Mouse (Mus musculus): Measurements from ENCODE around the gene Rreb1.

Gene Rreb1

DNA sequence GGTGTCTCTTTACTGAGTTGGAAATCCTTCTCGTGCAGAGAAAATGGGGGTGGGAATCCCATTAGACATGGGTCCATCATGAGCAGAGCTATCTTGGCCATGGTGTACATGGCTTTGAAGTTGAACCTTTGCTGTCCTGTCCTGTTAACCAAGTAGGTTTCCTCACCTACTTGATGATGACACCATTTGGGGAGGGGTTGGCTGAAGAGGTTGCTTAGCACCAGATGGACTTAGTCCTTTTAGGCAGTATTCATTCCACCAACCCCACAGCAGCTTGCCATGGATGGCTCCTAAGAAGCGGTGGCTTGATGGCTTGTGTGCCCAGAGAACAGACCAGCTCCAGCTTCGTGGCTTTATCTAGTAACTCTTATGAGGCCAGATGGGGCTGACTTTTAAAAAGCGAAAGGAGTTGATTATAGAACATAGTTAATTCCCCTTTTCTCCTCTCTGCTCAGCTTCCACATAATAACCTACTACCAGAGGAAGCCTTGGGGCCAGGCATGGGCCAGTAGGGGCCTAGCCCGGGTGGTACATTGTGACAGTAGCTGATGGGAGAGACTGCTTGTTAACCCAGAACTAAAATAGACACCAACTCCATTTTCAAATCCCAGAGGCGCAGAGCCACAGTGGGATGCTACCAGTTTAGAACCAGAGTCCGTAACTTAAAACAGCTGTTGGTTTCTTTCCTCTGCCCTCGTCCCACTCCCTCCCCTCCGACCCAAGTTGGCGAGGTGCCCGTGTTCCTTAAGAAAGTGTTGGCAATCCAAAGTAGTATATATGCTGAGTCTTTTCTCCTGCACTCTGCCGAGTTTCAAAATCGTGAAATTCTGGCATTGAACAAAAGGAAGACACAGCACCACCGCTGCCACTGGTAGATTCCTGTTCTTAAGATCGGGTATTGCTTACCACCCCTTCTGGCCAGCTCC, 140.4 kb downstream of the Rreb1 start:
- no peak for DNase-seq (ENCODE audit: low read depth, low spot score)

DNA sequence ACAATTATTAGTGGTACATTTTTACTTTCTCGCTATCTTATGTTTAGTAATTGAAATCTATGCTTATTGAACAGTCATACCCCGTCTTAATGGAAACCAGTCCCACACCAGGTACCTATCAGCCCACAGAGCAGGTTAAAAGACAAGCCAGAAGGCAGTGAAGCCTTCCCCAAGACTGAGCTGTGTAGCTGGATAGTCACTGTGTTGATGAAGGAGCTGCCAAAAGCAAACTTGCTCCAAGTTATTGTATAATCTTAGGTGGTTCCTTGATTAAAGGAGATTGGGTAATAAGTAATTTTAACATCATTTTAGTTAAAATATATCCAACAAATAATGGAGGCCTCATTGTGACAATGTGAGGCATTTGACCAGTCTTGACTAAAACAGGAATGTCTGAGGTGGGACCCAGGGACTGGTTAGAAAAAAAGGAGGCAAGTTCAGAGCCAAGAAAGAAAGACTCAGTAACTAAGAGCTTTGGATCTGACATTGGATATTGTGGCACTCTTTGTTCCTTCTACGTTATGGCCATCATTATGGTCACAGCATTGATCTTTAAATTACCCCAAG, 141.6 kb downstream of the Rreb1 start:
- no peak for DNase-seq (ENCODE audit: low read depth, low spot score)

DNA sequence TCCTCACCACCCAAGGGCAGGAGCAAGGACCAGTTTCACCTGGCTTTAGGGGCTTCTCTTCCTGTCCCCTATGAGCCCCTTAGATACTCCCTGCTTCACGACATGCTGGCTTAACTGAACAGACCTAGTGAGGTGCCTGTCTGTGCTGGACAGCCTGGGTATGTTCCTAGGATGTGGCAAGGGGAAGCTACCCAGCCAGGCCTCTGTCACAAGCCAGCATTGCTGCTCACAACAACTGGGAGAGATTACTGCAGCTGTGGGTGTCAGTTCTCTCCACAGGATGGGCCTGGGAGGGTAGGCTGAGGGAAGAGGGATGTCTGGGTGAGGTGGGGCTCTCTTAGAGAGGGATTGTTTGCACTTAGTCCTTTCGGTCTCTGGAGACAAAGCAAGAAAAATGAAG, 142.5 kb downstream of the Rreb1 start:
- DNase-seq (ENCODE audit: low read depth, low spot score) = no peak

DNA sequence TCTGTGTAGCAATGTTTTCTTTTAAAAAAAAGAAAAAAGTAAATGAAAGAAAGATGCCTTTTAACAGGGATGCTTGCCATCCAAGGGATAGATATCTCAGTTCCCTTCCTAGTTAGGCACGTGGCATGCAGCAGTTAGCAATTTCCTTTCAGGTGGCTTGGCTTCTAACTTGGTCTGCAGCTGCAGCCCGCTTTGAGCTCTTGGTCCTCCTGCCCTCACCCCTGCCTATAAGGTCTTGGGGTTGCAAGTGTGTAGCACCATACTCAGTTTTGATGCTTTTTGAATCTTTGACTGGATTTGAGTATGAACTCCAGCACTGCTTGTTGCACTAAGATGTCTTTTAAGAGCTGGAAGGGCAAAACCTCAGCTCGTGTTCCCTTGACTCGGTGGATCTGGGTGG, 144.9 kb downstream of the Rreb1 start:
- no peak for DNase-seq (ENCODE audit: low read depth, low spot score)

DNA sequence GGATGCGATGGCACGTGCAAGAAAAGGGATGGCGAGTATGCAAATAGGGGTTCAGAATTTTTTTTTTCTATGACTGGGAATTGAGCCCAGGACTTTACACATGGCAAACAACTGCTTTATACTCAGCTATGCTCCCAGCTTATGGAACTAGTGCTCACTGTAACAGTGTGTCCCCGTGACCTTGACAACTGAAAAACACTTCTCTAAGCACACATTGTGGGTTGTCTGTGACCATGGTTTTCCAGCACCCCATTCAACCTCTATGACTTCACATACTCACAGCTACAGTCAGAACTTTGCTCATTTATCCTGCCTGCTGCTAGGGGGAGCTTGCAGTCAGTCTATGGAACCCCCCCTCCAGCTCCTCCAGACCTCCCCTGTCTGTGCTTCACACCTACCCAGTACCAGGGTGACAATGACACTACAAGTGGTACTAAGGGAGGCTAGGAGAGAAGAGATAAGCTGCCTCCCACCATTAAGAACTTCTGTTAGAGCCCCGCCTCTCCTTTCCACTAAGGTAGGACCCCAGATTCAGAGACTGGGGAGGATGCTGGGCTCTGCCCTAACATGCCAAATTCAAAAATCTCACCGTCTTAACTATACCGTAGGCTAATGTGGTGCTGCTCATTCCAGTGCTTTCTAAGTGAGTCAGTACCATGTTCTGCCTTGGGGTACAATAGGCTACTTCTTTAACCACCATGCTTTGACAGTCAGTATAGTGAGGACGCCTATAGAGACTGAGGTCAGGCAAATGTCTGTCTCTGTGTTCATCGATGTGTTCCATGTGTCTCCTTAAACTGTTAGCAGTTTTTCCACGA, 145.7 kb downstream of the Rreb1 start:
- DNase-seq (ENCODE audit: low read depth, low spot score) = no peak

DNA sequence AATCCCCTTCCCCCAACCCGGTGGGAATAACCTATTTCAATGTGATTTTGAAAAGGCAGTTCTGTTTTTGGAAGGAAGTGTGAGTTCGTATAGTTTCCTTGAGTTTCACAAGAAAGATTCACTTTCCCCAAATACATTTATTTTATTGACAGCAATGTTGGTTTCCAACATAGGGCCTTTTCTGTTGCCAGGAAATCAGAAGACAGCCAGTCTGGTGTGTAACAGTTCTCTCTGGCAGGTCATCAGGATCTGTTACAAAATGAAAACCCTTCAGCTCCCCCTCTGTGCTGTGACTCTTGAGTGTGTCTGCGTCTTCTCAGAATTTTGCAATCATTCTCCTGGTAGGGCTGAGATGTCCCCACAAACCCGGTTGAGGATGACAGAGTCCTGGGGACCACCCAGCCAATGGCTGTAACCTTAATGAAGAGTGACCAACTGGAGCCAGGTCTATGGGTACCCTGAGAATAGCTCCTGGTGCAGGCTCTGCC, 146.3 kb downstream of the Rreb1 start:
- DNase-seq (ENCODE audit: low read depth, low spot score) = no peak

DNA sequence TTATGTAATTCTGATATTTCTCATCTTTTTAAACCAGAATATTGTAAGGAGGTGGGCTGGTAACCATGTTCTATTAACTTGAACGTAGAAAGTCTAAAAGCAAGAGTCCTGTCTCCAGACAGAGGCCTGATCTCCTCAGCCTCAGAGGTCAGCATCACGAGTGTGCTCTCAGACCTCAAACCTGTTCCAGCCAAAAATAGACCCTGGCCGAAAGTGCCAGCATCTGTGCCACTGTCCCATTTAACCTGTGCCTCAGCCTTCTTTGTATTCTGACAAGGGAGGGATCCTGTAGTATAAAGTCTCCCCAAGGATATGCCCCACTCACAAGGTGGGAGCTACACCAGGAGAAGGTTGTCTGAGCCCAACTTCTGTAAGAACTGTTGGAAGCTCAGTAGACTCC, 148.2 kb downstream of the Rreb1 start:
- no peak for DNase-seq (ENCODE audit: low read depth, low spot score)

DNA sequence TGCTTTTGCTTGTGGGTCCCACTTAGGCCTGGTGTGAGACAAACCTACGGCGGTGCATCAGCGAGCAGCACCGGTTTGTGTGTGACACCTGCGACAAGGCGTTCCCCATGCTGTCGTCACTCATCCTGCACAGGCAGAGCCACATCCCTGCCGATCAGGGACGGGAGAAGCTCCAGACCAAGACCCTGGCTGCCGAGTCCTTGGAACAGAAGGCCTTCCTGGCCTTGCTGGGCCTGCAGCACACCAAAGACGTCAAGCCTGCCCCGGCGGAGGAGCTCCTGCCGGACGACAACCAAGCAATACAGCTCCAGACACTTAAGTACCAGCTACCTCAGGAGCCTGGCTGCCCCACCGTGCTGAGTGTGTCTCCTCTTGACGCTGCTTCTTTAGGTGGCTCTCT, 151.3 kb downstream of the Rreb1 start:
- no peak for DNase-seq (ENCODE audit: low read depth, low spot score)

DNA sequence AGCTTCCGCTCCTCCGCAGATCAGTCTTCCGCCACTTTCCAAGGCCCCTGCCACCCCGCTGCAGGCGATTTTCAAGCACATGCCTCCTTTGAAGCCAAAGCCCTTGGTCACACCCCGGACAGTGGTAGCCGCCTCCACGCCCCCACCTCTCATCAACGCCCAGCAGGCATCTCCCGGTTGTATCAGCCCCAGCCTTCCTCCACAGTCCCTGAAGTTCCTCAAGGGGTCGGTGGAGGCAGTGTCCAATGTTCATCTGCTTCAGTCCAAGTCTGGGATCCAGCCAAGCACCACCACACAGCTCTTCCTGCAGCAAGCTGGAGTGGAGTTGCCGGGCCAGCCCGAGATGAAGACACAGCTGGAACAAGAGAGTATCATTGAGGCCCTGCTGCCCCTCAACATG, 151.9 kb downstream of the Rreb1 start:
- DNase-seq (ENCODE audit: low read depth, low spot score) = no peak

DNA sequence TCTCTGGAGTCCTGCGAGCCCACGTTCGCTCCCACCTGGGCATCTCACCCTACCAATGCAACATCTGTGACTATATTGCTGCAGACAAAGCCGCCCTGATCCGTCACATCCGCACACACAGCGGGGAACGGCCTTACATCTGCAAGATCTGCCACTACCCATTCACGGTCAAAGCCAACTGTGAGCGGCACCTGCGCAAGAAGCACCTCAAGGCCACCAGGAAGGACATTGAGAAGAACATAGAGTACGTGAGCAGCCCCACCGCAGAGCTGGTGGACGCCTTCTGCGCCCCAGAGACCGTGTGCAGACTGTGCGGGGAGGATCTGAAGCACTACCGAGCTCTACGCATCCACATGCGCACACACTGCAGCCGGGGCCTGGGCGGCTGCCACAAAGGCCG, 152.4 kb downstream of the Rreb1 start:
- no peak for DNase-seq (ENCODE audit: low read depth, low spot score)

DNA sequence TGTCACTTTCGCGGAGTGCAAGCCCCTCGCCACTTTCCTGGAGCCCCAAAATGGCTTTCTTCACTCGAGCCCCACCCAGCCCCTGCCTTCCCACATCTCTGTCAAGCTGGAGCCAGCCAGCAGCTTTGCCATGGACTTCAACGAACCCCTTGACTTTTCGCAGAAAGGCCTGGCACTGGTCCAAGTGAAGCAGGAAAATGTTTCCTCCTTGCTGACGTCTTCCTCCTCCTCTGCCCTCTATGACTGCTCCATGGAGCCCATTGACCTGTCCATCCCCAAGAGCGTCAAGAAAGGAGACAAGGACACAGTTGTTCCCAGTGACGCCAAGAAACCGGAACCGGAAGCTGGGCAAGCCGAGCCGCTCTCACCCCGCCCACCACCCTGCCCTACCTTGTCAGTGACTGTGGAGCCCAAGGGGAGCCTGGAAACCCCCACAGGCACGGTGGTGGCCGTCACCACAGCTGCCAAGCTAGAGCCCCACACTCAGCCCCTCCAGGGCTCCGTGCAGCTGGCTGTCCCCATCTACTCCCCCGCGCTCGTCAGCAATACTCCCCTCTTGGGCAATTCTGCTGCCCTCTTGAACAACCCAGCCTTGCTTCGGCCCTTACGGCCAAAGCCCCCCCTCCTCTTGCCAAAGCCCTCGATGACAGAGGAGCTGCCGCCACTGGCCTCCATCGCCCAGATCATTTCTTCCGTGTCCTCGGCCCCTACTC, 153.2 kb downstream of the Rreb1 start:
- DNase-seq (ENCODE audit: low read depth, low spot score) = no peak

DNA sequence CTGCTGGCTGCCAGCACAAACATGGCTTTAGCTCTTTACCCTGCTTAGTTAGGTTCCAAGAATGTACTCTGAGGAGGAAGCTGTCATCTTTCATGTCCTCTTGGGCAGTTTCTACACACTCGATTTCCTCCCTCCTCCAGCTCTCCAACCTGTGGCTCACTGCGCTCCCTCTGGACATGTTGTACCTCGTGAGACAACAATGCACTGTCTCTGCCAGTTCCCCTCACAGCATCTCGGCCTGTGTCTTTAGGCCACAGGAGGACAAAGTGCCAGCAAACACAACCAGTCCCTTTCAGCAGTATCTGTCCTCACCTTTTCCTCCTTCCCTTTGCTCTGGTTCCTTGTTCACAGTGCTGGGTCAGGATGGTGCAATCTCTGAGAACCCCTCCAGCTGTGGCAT, 155.9 kb downstream of the Rreb1 start:
- no peak for DNase-seq (ENCODE audit: low read depth, low spot score)

DNA sequence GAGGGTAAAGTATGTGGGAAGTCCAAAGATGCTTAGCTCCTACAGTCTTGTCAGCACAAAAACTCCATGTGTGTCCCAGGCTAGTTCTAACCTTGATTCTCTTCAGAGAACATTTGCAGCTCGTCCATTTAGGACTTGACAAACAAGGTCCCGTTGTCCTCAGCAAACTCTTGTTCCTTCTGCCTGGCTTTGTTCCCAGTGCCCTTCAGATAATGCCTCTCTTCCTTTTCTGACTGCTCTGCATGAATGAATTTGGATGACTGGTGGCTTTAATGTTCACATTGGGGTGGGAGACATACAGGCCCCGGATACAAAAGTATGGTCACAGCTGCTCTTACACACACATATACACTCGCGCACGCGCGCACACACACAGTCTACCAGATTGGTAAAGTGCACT, 156.7 kb downstream of the Rreb1 start:
- DNase-seq (ENCODE audit: low read depth, low spot score) = no peak

DNA sequence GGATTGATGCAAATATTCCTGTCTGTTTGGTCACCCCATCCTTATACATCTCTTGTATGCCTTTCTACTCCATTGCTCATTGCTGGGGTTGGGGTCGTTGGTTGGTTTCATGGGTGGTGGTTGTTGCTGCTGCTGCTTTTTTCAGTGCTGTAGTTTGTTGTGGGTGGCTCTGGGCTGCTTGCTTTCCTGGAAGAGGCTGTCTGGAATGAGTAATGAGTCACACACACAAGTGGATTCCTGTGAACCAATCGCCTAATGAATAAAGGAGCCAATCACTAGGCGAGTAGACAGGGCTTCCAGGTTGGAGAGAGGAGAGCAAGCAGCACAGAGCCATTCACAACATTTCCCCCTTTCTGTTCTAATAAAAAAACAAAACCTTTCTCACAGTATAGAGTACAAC, 158.2 kb downstream of the Rreb1 start:
- no peak for DNase-seq (ENCODE audit: low read depth, low spot score)

DNA sequence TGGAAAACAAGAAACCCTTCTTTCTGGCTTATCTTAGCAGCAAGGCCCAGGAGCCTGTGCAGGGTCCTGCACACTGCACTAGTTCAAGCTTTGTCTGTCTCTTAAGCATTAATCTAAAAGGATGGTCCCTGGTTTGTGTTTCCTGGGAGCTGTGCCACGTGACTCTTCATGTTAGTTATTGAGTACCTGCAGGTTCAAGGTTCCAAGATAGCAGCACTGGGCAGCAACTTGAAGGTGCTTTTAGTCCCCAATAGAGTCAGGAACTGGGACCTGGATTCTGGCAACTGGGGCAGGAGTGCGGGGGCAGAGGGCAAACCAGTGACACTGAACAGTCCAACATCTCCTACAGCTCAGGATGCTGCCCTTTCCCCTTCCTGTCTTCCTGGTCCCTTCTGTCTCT, 162.0 kb downstream of the Rreb1 start:
- no peak for DNase-seq (ENCODE audit: low read depth, low spot score)

DNA sequence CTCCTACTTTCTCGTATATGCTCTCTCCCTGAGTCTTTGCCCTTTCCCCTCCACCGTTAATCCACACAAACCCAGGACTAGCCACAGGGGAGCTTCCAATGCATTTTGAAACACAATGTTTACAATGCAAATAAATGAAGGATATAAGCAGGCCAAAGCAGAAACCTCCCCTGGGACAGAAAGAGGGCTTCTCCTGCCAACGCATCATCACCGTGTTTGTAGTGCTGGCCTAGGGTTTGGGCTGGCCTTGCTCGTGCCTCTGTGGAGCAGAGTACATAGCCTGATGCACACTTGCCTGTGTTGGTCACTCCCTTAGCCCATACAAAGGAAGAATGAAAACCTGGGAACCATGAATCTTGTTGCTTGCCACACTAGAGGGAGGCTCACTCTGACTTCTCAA, 162.4 kb downstream of the Rreb1 start:
- DNase-seq (ENCODE audit: low read depth, low spot score) = no peak

DNA sequence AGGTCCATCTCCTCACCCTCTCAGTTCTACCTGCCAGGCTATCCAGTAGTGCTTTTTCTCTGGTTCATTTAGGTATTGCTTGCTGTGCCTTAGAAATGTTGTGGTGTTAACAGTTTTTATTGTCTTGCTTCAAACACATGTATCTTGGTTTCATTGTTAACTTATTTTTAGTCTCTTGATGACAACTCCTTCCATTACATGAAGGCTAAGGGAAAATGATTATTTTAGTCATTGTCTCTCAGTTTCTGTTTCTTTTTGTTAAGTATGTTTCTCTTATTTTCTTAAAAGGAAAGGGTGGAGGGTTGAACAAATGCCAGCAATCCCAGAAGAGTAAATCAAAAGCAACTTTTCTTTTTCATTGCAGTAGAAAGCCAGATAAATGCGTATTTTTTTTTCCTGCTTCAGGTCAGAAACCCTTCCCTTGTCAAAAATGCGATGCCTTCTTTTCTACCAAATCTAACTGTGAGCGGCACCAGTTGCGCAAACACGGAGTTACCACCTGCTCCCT, 163.0 kb downstream of the Rreb1 start:
- DNase-seq (ENCODE audit: low read depth, low spot score) = no peak

DNA sequence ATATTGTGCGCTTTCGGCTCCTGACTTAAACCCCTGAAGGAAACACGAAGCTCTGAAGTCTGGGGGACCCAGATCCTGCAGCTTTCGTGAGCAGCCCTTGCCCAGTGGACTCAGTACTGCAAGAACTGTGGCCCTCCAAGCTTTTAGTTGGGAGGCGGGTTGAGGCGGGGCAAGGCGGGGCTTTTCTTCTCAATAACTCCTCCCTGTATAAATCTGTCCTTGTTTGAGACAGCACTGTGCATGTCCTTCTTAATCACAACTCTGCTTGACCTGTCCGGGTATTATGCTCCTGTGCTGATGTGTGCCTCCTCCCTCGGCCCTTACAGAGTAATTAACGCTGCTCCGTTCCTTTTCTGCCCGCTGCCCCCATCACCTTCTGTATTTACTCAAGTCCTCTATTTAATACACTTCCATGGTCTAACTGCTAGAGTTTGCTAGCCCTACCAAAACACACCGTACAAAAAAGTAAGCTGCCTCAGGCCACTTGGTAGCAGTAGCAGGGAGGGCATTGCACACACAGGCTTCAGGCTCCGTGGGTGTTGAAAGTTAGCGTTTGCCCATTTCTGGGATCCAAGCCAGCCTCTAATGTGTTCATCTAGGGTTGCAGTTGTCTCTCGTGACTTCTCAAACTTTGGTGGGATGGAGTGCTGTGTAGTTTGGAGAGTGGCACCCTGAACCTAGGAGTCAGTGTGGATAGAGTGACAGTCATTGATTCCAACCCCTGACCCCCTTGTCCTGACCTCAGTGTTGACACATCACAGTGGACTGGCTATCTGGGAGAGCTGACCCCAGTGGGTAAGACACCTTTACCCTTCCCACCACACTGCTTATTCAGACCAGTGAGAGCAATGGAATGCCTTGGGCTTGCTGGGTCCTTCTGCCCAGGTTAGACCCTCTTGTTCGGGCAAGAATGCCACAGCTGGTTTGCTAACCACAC, 164.0 kb downstream of the Rreb1 start:
- no peak for DNase-seq (ENCODE audit: low read depth, low spot score)

DNA sequence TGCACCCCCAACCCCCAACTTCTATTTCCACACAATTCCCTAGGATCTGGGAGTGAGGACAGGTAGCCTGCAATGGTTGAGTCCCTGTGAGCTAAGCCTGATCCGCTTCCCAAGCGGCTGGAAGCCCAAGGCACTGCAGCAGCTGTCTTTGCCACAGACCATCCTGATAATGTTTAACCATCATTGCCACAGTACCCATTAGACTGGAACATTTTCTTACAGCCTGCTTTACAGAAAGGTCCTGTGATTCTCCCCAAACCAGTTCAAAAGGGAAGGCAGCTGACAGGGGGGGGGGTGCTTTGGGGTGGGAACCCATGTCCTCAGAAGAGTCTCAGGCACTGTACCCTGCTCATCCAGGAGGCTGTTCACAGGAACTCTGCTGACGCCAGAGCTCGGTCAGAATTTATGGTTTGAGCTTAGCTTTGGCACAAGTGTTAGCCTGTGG, 164.7 kb downstream of the Rreb1 start:
- no peak for DNase-seq (ENCODE audit: low read depth, low spot score)

DNA sequence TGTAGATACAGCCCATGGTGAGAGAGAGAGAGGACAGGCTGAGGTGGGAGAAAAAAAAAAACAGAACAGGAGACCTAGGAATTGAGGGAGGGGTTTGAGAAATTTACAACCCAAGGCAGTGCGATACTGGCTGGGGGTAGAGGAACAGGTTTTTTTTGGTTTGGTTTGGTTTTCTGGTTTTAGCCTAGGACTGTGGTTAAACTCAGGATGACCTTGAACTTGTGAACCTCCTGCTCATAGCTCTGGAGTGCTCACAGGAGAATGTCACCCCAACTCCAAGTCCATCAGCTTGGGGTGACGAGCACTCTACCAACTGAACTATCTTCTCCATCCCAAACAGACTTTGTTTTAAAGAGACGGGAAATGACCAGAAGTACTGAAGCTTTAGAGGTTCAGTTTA, 165.3 kb downstream of the Rreb1 start:
- DNase-seq (ENCODE audit: low read depth, low spot score) = no peak

All from embryo, embryonic 11.5 days (tissue).